Mouse (Mus musculus) cerebellum, postnatal 4 days (tissue): ENCODE data around the gene Rasl10a.
A peak's percentile ranks its signal among the peaks of the same experiment; 100 is the strongest.
"Not testable (repeated sequence)": the region's sequence is repeated elsewhere in the genome, so short reads cannot be mapped to it uniquely, and the experiment has no call there.

Experiments
- DNase-seq, 2 experiments: peaks; one replicate each; pipeline ENCODE4 v3.0.0; 2022; ENCODE audit warnings: low spot score in 2 of 2, mixed read lengths in 1 of 2

The Rasl10a gene

GRCm38 (mm10) chr11:5074882-5075281 lies 17.0 kb downstream of the Rasl10a start:
- DNase-seq: no peak

GRCm38 (mm10) chr11:5075760-5076159 lies 17.8 kb downstream of the Rasl10a start:
- no peak for DNase-seq

GRCm38 (mm10) chr11:5076843-5077242 lies 18.9 kb downstream of the Rasl10a start:
- not testable (repeated sequence) for DNase-seq

GRCm38 (mm10) chr11:5089147-5089546 lies 31.2 kb downstream of the Rasl10a start:
- DNase-seq: no peak

GRCm38 (mm10) chr11:5091706-5092105 lies 33.8 kb downstream of the Rasl10a start:
- DNase-seq: no peak

GRCm38 (mm10) chr11:5095877-5096276 lies 37.9 kb downstream of the Rasl10a start:
- no peak for DNase-seq

GRCm38 (mm10) chr11:5096480-5097020 lies 38.6 kb downstream of the Rasl10a start:
- DNase-seq: no peak

GRCm38 (mm10) chr11:5098035-5098735 lies 40.3 kb downstream of the Rasl10a start:
- no peak for DNase-seq

GRCm38 (mm10) chr11:5098736-5099542 lies 41.0 kb downstream of the Rasl10a start, which contains the start of the genes Rhbdd3 and Ewsr1:
Rhbdd3 (plus strand) TSS chr11:5098926.
Ewsr1 (minus strand) TSS chr11:5099266.
- DNase-seq: peak; percentile 98 to 99

- peak in 1 of 2 experiments; percentile 77 for DNase-seq
Observed at GRCm38 (mm10) chr11:5099576-5100183, 41.8 kb downstream of the Rasl10a start.

GRCm38 (mm10) chr11:5100283-5100682 lies 42.4 kb downstream of the Rasl10a start:
- DNase-seq: no peak

- DNase-seq: no peak
Observed at GRCm38 (mm10) chr11:5100801-5101200, 42.9 kb downstream of the Rasl10a start.

- no peak for DNase-seq
Observed at GRCm38 (mm10) chr11:5101641-5102040, 43.7 kb downstream of the Rasl10a start.

- DNase-seq: no peak
Observed at GRCm38 (mm10) chr11:5102384-5102783, 44.5 kb downstream of the Rasl10a start.

GRCm38 (mm10) chr11:5103986-5104509 lies 46.1 kb downstream of the Rasl10a start:
- no peak for DNase-seq

GRCm38 (mm10) chr11:5109441-5109840 lies 51.5 kb downstream of the Rasl10a start:
- DNase-seq: no peak
